Comparison of ENCODE assay signal across 8 mouse cellular contexts in genomic region chr9:44685346-44686330, GRCm38 (mm10). TPM values are rescaled to one million over a fixed set of nuclear protein-coding genes. Genes with fewer than 3 reads are reported as not detected.
DNase-seq lines count a peak whose midpoint lies in the region; ATAC-seq and TF ChIP-seq lines count a peak whose summit lies in the region.

No protein-coding gene starts in this region.

- 40% methylated on average over 14 of the region's 14 CpGs for WGBS in forebrain, embryonic 14.5 days
- WGBS in hindbrain, embryonic 11.5 days: 30% methylated on average over 14 of the region's 14 CpGs

- H3K27ac ChIP-seq in forebrain, embryonic 14.5 days (ENCODE audit: low read depth, low read length): peak overlapping the region; percentile 65; the same call in 1 of the 2 replicates
- peak overlapping the region; percentile 45; the same call in 1 of the 2 replicates for H3K27ac ChIP-seq in hindbrain, embryonic 11.5 days (ENCODE audit: low read depth, low read length)

- no peaks in the 10 kb centered on the region for H3K36me3 ChIP-seq in G1E (replicated peaks)
- peaks cover 27% of the 10 kb centered on the region for H3K36me3 ChIP-seq in forebrain, embryonic 14.5 days (ENCODE audit: control insufficient read depth, insufficient read depth, low read length)
- peaks cover 2% of the 10 kb centered on the region; the same call in 1 of the 2 replicates for H3K36me3 ChIP-seq in hindbrain, embryonic 11.5 days (ENCODE audit: control insufficient read depth, insufficient read depth, low read length)

- H3K27me3 ChIP-seq in G1E (ENCODE audit: insufficient read depth, low read length): peaks cover 63% of the 10 kb centered on the region
- no peaks in the 10 kb centered on the region for H3K27me3 ChIP-seq in forebrain, embryonic 14.5 days (replicated peaks; ENCODE audit: control insufficient read depth, insufficient read depth, low read length)
- H3K27me3 ChIP-seq in hindbrain, embryonic 11.5 days (ENCODE audit: control insufficient read depth, insufficient read depth, low read length): no peaks in the 10 kb centered on the region

- no peaks in the 10 kb centered on the region; the same call in 1 of the 2 replicates for H3K4me1 ChIP-seq in G1E (ENCODE audit: insufficient read depth, low read depth, low read length)
- H3K4me1 ChIP-seq in forebrain, embryonic 14.5 days (ENCODE audit: control insufficient read depth, insufficient read depth, low read length): peaks cover 4% of the 10 kb centered on the region; the same call in 1 of the 2 replicates
- H3K4me1 ChIP-seq in hindbrain, embryonic 11.5 days (replicated peaks; ENCODE audit: control insufficient read depth, insufficient read depth, low read length): peaks cover 16% of the 10 kb centered on the region

- peak; percentile 99 for TF ChIP-seq CTCF in G1E (IDR thresholded peaks at IDR 0.05; ENCODE audit: low read depth, low read length)

- peak; percentile 63 for DNase-seq in G1E (ENCODE audit: low spot score)
- peak; percentile 49 for DNase-seq in c-Kit-positive CD71-positive TER-119-positive erythroid progenitor cells, embryonic 14.5 days (ENCODE audit: low spot score)
- DNase-seq in forebrain, embryonic 14.5 days (ENCODE audit: low spot score): peak; percentile 83
- DNase-seq in hindbrain, embryonic 11.5 days (ENCODE audit: low spot score): peak; percentile 93
- DNase-seq in layer of hippocampus, postnatal 14 days (ENCODE audit: low spot score in 2 of 2): peak; percentile 75 to 78
- DNase-seq in lung, postnatal 25 days (ENCODE audit: low spot score): peak; percentile 68
- DNase-seq in retina, postnatal 7 days (ENCODE audit: low read depth, low spot score): peak; percentile 58
- DNase-seq in thymus, postnatal 4 days: peak; percentile 87

- no peak overlapping the region for H3K4me2 ChIP-seq in forebrain, embryonic 14.5 days (ENCODE audit: low read length)
- no peak overlapping the region for H3K4me2 ChIP-seq in hindbrain, embryonic 11.5 days (replicated peaks; ENCODE audit: low read depth, low read length)

- H3K9me3 ChIP-seq in G1E (replicated peaks): no peaks in the 10 kb centered on the region
- no peaks in the 10 kb centered on the region for H3K9me3 ChIP-seq in forebrain, embryonic 14.5 days (replicated peaks; ENCODE audit: control insufficient read depth, low read length)
- H3K9me3 ChIP-seq in hindbrain, embryonic 11.5 days (ENCODE audit: control insufficient read depth, low read length): no peaks in the 10 kb centered on the region

- H3K4me3 ChIP-seq in G1E (ENCODE audit: low read depth, low read length): no peak overlapping the region
- no peak overlapping the region for H3K4me3 ChIP-seq in forebrain, embryonic 14.5 days (ENCODE audit: low read depth, low read length)
- H3K4me3 ChIP-seq in hindbrain, embryonic 11.5 days (ENCODE audit: low read depth, low read length): no peak overlapping the region

- H3K9ac ChIP-seq in forebrain, embryonic 14.5 days (ENCODE audit: low read length): no peak overlapping the region
- H3K9ac ChIP-seq in hindbrain, embryonic 11.5 days (ENCODE audit: low read depth, low read length): 0 out of 2 replicates have a peak overlapping the region, but pooled peaks have one; percentile 16

- no peak for ATAC-seq in G1E (ENCODE audit: extremely low read depth, insufficient number of reproducible peaks, low FRiP score, poor library complexity, severe bottlenecking)
- ATAC-seq in forebrain, embryonic 14.5 days: peak; percentile 62
- ATAC-seq in hindbrain, embryonic 11.5 days (ENCODE audit: low FRiP score): no peak; the same call in 1 of the 2 replicates

RNA-seq across cellular contexts. Expression of gene Treh, which starts 12.6 kb away (rescaled TPM):
- total RNA-seq in G1E (2014; fragmentation: Nextera tagmentation) (not detected in 2 replicates), G1E (2017) (not detected in 2 replicates)
- not detected in 2 replicates for polyA plus RNA-seq in G1E (2012)
- polyA plus RNA-seq in forebrain, embryonic 14.5 days (2014; fragmentation: Nextera tagmentation; extraction: Ambion mirVana): not detected in 2 replicates
- polyA plus RNA-seq in hindbrain, embryonic 11.5 days (2014; fragmentation: Nextera tagmentation; extraction: Ambion mirVana): not detected in 2 replicates
- total RNA-seq in layer of hippocampus, postnatal 14 days (2021): not detected

RNA-seq across cellular contexts. Expression of gene Phldb1, which starts 49.4 kb away (rescaled TPM):
- total RNA-seq in G1E (2014; fragmentation: Nextera tagmentation) (2.6 and 4.0 TPM in 2 replicates), G1E (2017) (6.4 and 7.4 TPM in 2 replicates)
- polyA plus RNA-seq in G1E (2012): 8.1 and 8.8 TPM in 2 replicates
- 29.5 and 42.9 TPM in 2 replicates for polyA plus RNA-seq in forebrain, embryonic 14.5 days (2014; fragmentation: Nextera tagmentation; extraction: Ambion mirVana)
- 36.0 and 36.3 TPM in 2 replicates for polyA plus RNA-seq in hindbrain, embryonic 11.5 days (2014; fragmentation: Nextera tagmentation; extraction: Ambion mirVana)
- total RNA-seq in layer of hippocampus, postnatal 14 days (2021): 10 to 100 TPM; 98.3 to 98.6 TPM
